Mouse (Mus musculus) right cerebral cortex, postnatal 36 days (tissue): ENCODE measurements at regions not wholly inside any gene's neighbourhood (a gene's known extent, or its start where the extent isn't known, plus 50 kb on each side); places are given as distances from the start of the nearest gene placed in this dataset.
A peak's percentile ranks its signal among the peaks of the same experiment; 100 is the strongest.

Experiments used
- DNase-seq, 2 experiments: peaks; one replicate each; pipeline ENCODE4 v3.0.0; 2022; ENCODE audit warnings: low spot score in 2 of 2, mixed read lengths in 1 of 2

GRCm38 (mm10) chr1:177568056-177568816 lies 126.1 kb downstream of the Zbtb18 start:
- DNase-seq: no peak

GRCm38 (mm10) chr1:177569572-177569971 lies 127.4 kb downstream of the Zbtb18 start:
- DNase-seq: no peak

GRCm38 (mm10) chr1:177573017-177573725 lies 131.0 kb downstream of the Zbtb18 start:
- peak; percentile 83 to 85 for DNase-seq

- no peak for DNase-seq
Observed at GRCm38 (mm10) chr1:177573781-177574180, 131.6 kb downstream of the Zbtb18 start.

GRCm38 (mm10) chr1:177574312-177574711 lies 132.2 kb downstream of the Zbtb18 start:
- DNase-seq: no peak

- DNase-seq: no peak
Observed at GRCm38 (mm10) chr1:177584302-177584886, 142.2 kb downstream of the Zbtb18 start.

- DNase-seq: no peak
Observed at GRCm38 (mm10) chr1:177585320-177585719, 143.2 kb downstream of the Zbtb18 start.

- DNase-seq: no peak
Observed at GRCm38 (mm10) chr1:177589034-177589433, 140.6 kb upstream of the 1700016C15Rik start.

GRCm38 (mm10) chr1:177589656-177590055 lies 140.0 kb upstream of the 1700016C15Rik start:
- no peak for DNase-seq

GRCm38 (mm10) chr1:177591742-177592141 lies 137.9 kb upstream of the 1700016C15Rik start:
- DNase-seq: no peak

- DNase-seq: no peak
Observed at GRCm38 (mm10) chr1:177592337-177592736, 137.3 kb upstream of the 1700016C15Rik start.

- DNase-seq: no peak
Observed at GRCm38 (mm10) chr1:177594341-177594740, 135.3 kb upstream of the 1700016C15Rik start.

GRCm38 (mm10) chr1:177595326-177595914 lies 134.2 kb upstream of the 1700016C15Rik start:
- DNase-seq: no peak

GRCm38 (mm10) chr1:177597036-177597435 lies 132.6 kb upstream of the 1700016C15Rik start:
- no peak for DNase-seq

GRCm38 (mm10) chr1:177605353-177605969 lies 124.2 kb upstream of the 1700016C15Rik start:
- no peak for DNase-seq

- no peak for DNase-seq
Observed at GRCm38 (mm10) chr1:177607565-177607964, 122.0 kb upstream of the 1700016C15Rik start.

- no peak for DNase-seq
Observed at GRCm38 (mm10) chr1:177608551-177609020, 121.0 kb upstream of the 1700016C15Rik start.

GRCm38 (mm10) chr1:177609226-177609625 lies 120.4 kb upstream of the 1700016C15Rik start:
- no peak for DNase-seq

GRCm38 (mm10) chr1:177609683-177610082 lies 119.9 kb upstream of the 1700016C15Rik start:
- no peak for DNase-seq

GRCm38 (mm10) chr1:177610156-177610555 lies 119.5 kb upstream of the 1700016C15Rik start:
- DNase-seq: no peak

- DNase-seq: no peak
Observed at GRCm38 (mm10) chr1:177612546-177612945, 117.1 kb upstream of the 1700016C15Rik start.

GRCm38 (mm10) chr1:177615609-177616008 lies 114.0 kb upstream of the 1700016C15Rik start:
- no peak for DNase-seq
